Mouse (Mus musculus) heart, adult 2 months (tissue): ENCODE results near the gene Cbx7.

Experiments used
- CTCF ChIP-seq: fragments of 200-600 bp; IDR thresholded peaks from 2 replicates; pipeline ENCODE4 v1.8.1; 2022; ENCODE audit warnings: antibody characterized with exemption, mild to moderate bottlenecking, moderate library complexity
- POLR2A ChIP-seq: fragments of 200-500 bp; IDR thresholded peaks from 2 replicates; pipeline ENCODE4 v1.6.1; 2011; ENCODE audit warnings: mild to moderate bottlenecking, low read depth, low read length, control low read depth; ENCODE audit not compliant: insufficient read depth

DNA sequence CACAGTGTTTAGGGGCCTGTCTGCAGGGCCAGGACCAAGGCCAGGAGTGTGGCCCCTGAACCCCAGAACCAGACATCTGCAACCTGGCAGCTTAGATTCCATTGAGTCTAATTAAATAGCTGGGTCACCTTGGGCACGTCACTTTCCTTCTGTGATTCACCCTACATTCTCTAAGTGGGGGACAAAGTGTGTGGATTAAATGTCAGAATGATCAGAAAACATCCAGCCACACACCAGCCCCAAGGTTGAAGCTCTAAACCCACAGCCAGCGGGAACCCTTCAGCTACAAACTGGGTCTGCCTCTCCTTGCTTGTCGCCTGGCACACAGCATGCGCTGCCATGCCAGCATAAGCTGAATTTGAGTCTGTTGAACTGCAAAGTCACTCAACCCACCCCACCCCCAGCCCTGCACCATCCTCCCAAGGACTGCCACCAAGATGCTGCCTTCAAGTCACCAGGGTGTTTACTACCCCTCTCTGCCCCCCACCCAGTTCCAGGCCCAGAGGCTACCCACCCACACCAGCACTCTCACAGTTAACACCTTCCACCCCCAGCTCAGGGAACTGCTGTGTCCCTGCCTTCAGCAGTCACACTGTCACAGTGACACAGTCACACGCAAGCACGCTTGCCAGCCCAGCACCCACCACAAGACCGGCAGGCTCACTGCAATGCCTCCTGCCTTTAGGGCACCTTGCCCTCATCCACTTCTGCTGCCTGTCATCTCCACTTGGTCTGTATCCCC, 44.5 kb upstream of the Cbx7 start:
- TF ChIP-seq CTCF = no peak
- no peak for TF ChIP-seq POLR2A
